8 mouse cellular contexts compared by ENCODE assay signal in the genomic region with DNA sequence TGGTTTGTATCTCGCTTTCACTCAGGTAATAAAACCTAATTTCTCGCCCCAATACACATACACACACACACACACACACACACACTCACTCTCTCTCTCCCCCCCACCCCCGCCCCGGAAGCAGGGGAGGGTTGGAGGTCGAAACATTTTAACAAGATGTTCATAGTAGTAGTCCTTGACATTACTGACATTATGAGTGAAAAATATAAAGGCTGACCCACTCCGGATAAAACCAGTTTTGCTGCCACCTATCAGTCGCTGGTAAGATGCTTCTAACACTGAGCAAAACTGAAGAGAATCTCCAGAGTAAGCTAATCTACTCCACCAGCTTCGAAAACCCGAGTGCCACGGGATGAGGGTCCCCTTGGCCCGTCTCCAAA. TPM values are rescaled to one million over a fixed set of nuclear protein-coding genes. Genes with fewer than 3 reads are reported as not detected.
A peak's percentile ranks its signal among the peaks of the same experiment; 100 is the strongest.
DNase-seq lines count a peak whose midpoint lies in the region; ATAC-seq and TF ChIP-seq lines count a peak whose summit lies in the region.

No protein-coding gene starts in this region.

- peak overlapping the region; percentile 99 for H3K27ac ChIP-seq in kidney, adult 2 months (ENCODE audit: insufficient read depth, low read depth, low read length)
- H3K27ac ChIP-seq in hindbrain, embryonic 11.5 days (ENCODE audit: low read depth, low read length): peak overlapping the region; percentile 96
- peak overlapping the region; percentile 95; the same call in 1 of the 2 replicates for H3K27ac ChIP-seq in midbrain, embryonic 11.5 days (ENCODE audit: low read depth, low read length)

- peaks cover 2% of the 10 kb centered on the region; the same call in 1 of the 2 replicates for H3K36me3 ChIP-seq in kidney, adult 2 months (ENCODE audit: control insufficient read depth, insufficient read depth, low read length)
- H3K36me3 ChIP-seq in hindbrain, embryonic 11.5 days (ENCODE audit: control insufficient read depth, insufficient read depth, low read length): no peaks in the 10 kb centered on the region; the same call in 1 of the 2 replicates
- peaks cover 7% of the 10 kb centered on the region; the same call in 1 of the 2 replicates for H3K36me3 ChIP-seq in midbrain, embryonic 11.5 days (ENCODE audit: control insufficient read depth, insufficient read depth, low read length)

- peak overlapping the region; percentile 68 for H3K4me2 ChIP-seq in hindbrain, embryonic 11.5 days (replicated peaks; ENCODE audit: low read depth, low read length)
- peak overlapping the region; percentile 65 for H3K4me2 ChIP-seq in midbrain, embryonic 11.5 days

- DNase-seq in kidney, adult 2 months: no peak
- DNase-seq in kidney, adult 8-10 months: no peak
- peak; percentile 56 for DNase-seq in NIH3T3 (ENCODE audit: low read depth)
- DNase-seq in hindbrain, embryonic 11.5 days (ENCODE audit: low spot score): no peak
- DNase-seq in midbrain, embryonic 11.5 days (ENCODE audit: low spot score, missing footprints): no peak
- DNase-seq in left cerebral cortex, adult 18-20 months (ENCODE audit: low spot score in 2 of 2): no peak
- DNase-seq in adrenal gland, adult (ENCODE audit: inconsistent age in 2 of 2, low spot score in 1 of 2): no peak
- no peak for DNase-seq in gastrocnemius, adult 8-10 months (ENCODE audit: low spot score in 2 of 2)

- no peak for TF ChIP-seq CTCF in kidney, adult 2 months (conservative IDR thresholded peaks at IDR 0.05; ENCODE audit: insufficient read depth, insufficient read length, low read depth, low read length)

- H3K9ac ChIP-seq in hindbrain, embryonic 11.5 days (ENCODE audit: low read depth, low read length): peak overlapping the region; percentile 76
- H3K9ac ChIP-seq in midbrain, embryonic 11.5 days (ENCODE audit: low read length): peak overlapping the region; percentile 73

- ATAC-seq in hindbrain, embryonic 11.5 days (ENCODE audit: low FRiP score): no peak
- no peak for ATAC-seq in midbrain, embryonic 11.5 days (ENCODE audit: low FRiP score)

- under 1% methylated on average over 11 of the region's 11 CpGs for WGBS in kidney, adult 2 months
- under 1% methylated on average over 11 of the region's 11 CpGs for WGBS in hindbrain, embryonic 11.5 days
- WGBS in midbrain, embryonic 11.5 days: 0% methylated on average over 11 of the region's 11 CpGs

- no peaks in the 10 kb centered on the region for H3K27me3 ChIP-seq in kidney, adult 2 months (replicated peaks; ENCODE audit: control insufficient read depth, insufficient read depth, low read length)
- no peaks in the 10 kb centered on the region for H3K27me3 ChIP-seq in hindbrain, embryonic 11.5 days (ENCODE audit: control insufficient read depth, insufficient read depth, low read length)
- no peaks in the 10 kb centered on the region for H3K27me3 ChIP-seq in midbrain, embryonic 11.5 days (ENCODE audit: control insufficient read depth, insufficient read depth, low read length)

- peak overlapping the region; percentile 96 for H3K4me3 ChIP-seq in kidney, adult 2 months (ENCODE audit: insufficient read depth, low read depth, low read length)
- H3K4me3 ChIP-seq in hindbrain, embryonic 11.5 days (ENCODE audit: low read depth, low read length): peak overlapping the region; percentile 78
- H3K4me3 ChIP-seq in midbrain, embryonic 11.5 days (ENCODE audit: low read depth, low read length): peak overlapping the region; percentile 55

- H3K9me3 ChIP-seq in hindbrain, embryonic 11.5 days (ENCODE audit: control insufficient read depth, low read length): no peaks in the 10 kb centered on the region
- no peaks in the 10 kb centered on the region for H3K9me3 ChIP-seq in midbrain, embryonic 11.5 days (ENCODE audit: control insufficient read depth, low read length)

- peaks cover 7% of the 10 kb centered on the region; the same call in 1 of the 2 replicates for H3K4me1 ChIP-seq in kidney, adult 2 months (ENCODE audit: control insufficient read depth, insufficient read depth, low read length)
- peaks cover 3% of the 10 kb centered on the region for H3K4me1 ChIP-seq in hindbrain, embryonic 11.5 days (replicated peaks; ENCODE audit: control insufficient read depth, insufficient read depth, low read length)
- H3K4me1 ChIP-seq in midbrain, embryonic 11.5 days (ENCODE audit: control insufficient read depth, insufficient read depth, low read length): peaks cover 20% of the 10 kb centered on the region

- no peak for TF ChIP-seq POLR2A in kidney, adult 2 months (IDR thresholded peaks at IDR 0.05; ENCODE audit: low read depth, low read length)

RNA-seq across cellular contexts. Expression of gene Slbp, which starts 0.8 kb away (rescaled TPM):
- 12.7 and 15.7 TPM in 2 replicates for polyA plus RNA-seq in kidney, adult 2 months (2012; rRNA removed)
- polyA plus RNA-seq in hindbrain, embryonic 11.5 days (2014; fragmentation: Nextera tagmentation; extraction: Ambion mirVana): 257 and 262 TPM in 2 replicates
- 304 and 334 TPM in 2 replicates for polyA plus RNA-seq in midbrain, embryonic 11.5 days (2014; fragmentation: Nextera tagmentation; extraction: Ambion mirVana)
- 10 to 100 TPM; 26.1 to 28.3 TPM for total RNA-seq in left cerebral cortex, adult 18-20 months (2021)
- total RNA-seq in gastrocnemius, adult 8-10 months (2022): 1 to 10 TPM; 5.8 to 6.4 (median 6.0) TPM

RNA-seq across cellular contexts. Expression of gene Tacc3, which starts 6.4 kb away (rescaled TPM):
- polyA plus RNA-seq in kidney, adult 2 months (2012; rRNA removed): 2.3 and 2.6 TPM in 2 replicates
- 232 and 255 TPM in 2 replicates for polyA plus RNA-seq in hindbrain, embryonic 11.5 days (2014; fragmentation: Nextera tagmentation; extraction: Ambion mirVana)
- 277 and 307 TPM in 2 replicates for polyA plus RNA-seq in midbrain, embryonic 11.5 days (2014; fragmentation: Nextera tagmentation; extraction: Ambion mirVana)
- 1 to 10 TPM; 4.2 to 6.5 TPM for total RNA-seq in left cerebral cortex, adult 18-20 months (2021)
- 1 to 10 TPM in 3 of 4 experiments, under 1 TPM in 1; 0.88 to 1.8 (median 1.2) TPM for total RNA-seq in gastrocnemius, adult 8-10 months (2022)

RNA-seq across cellular contexts. Expression of gene Tmem129, which starts 6.7 kb away (rescaled TPM):
- 47.4 and 51.2 TPM in 2 replicates for polyA plus RNA-seq in kidney, adult 2 months (2012; rRNA removed)
- 37.2 and 39.0 TPM in 2 replicates for polyA plus RNA-seq in hindbrain, embryonic 11.5 days (2014; fragmentation: Nextera tagmentation; extraction: Ambion mirVana)
- polyA plus RNA-seq in midbrain, embryonic 11.5 days (2014; fragmentation: Nextera tagmentation; extraction: Ambion mirVana): 36.0 and 37.4 TPM in 2 replicates
- 10 to 100 TPM; 26.8 to 28.0 TPM for total RNA-seq in left cerebral cortex, adult 18-20 months (2021)
- total RNA-seq in gastrocnemius, adult 8-10 months (2022): 10 to 100 TPM in 2 of 4 experiments, 1 to 10 TPM in 2; 9.2 to 11.3 (median 10.1) TPM

RNA-seq across cellular contexts. Expression of gene Gm9903, which starts 21.8 kb away (rescaled TPM):
- 0.64 and 0.77 TPM in 2 replicates for polyA plus RNA-seq in kidney, adult 2 months (2012; rRNA removed)
- polyA plus RNA-seq in hindbrain, embryonic 11.5 days (2014; fragmentation: Nextera tagmentation; extraction: Ambion mirVana): 0.66 and 0.94 TPM in 2 replicates
- 0.44 and 0.62 TPM in 2 replicates for polyA plus RNA-seq in midbrain, embryonic 11.5 days (2014; fragmentation: Nextera tagmentation; extraction: Ambion mirVana)
- total RNA-seq in left cerebral cortex, adult 18-20 months (2021): 1 to 10 TPM in 1 of 2 experiments, under 1 TPM in 1; 0.67 to 1.1 TPM
- under 1 TPM in 3 of 4 experiments, not detected in 1; 0.27 to 0.46 (median 0.46) TPM for total RNA-seq in gastrocnemius, adult 8-10 months (2022)

RNA-seq across cellular contexts. Expression of gene Fam53a, which starts 22.1 kb away (rescaled TPM):
- polyA plus RNA-seq in kidney, adult 2 months (2012; rRNA removed): 20.8 and 27.1 TPM in 2 replicates
- 50.3 and 52.3 TPM in 2 replicates for polyA plus RNA-seq in hindbrain, embryonic 11.5 days (2014; fragmentation: Nextera tagmentation; extraction: Ambion mirVana)
- 57.5 and 64.4 TPM in 2 replicates for polyA plus RNA-seq in midbrain, embryonic 11.5 days (2014; fragmentation: Nextera tagmentation; extraction: Ambion mirVana)
- total RNA-seq in left cerebral cortex, adult 18-20 months (2021): 10 to 100 TPM; 21.8 to 24.2 TPM
- 10 to 100 TPM; 62.3 to 84.8 (median 69.4) TPM for total RNA-seq in gastrocnemius, adult 8-10 months (2022)

Comparison
In these comparisons a context has a peak if more than half of its experiments do, and no peak if none do; other contexts are left out.
1. RNA of gene Slbp, which starts 0.8 kb away (polyA plus RNA-seq): 304 to 334 TPM in midbrain, embryonic 11.5 days and 257 to 262 TPM in hindbrain, embryonic 11.5 days; 12.7 to 15.7 TPM in kidney, adult 2 months; every median in the first group is over 10 times any median in the second.
2. RNA of gene Tacc3, which starts 6.4 kb away (polyA plus RNA-seq): 277 to 307 TPM in midbrain, embryonic 11.5 days and 232 to 255 TPM in hindbrain, embryonic 11.5 days; 2.3 to 2.6 TPM in kidney, adult 2 months; every median in the first group is over 10 times any median in the second.
3. Peak in every context shown above with its lines, with median percentiles within 50 percentile points of each other: H3K27ac ChIP-seq and H3K4me3 ChIP-seq.